Mouse (Mus musculus) neural tube, embryonic 15.5 days (tissue): ENCODE results near the gene Xkrx. TPM values are rescaled to one million over a fixed set of nuclear protein-coding genes. Genes with fewer than 3 reads are reported as not detected.
"Not testable (repeated sequence)": the region's sequence is repeated elsewhere in the genome, so short reads cannot be mapped to it uniquely, and the experiment has no call there.

ENCODE experiments used
- ATAC-seq: fragments of 200-750 bp; cut with Nextera tagmentation; 2 replicates; pipeline ENCODE4 v1.8.0; 2017; ENCODE audit warnings: mild to moderate bottlenecking, moderate TSS enrichment, moderate library complexity; ENCODE audit not compliant: low FRiP score
- H3K27ac ChIP-seq: fragments of 300-500 bp; sonication (generic); replicated peaks from 2 replicates; pipeline ENCODE4 v1.5.1; 2015; ENCODE audit warnings: mild to moderate bottlenecking, inconsistent platforms
- H3K27me3 ChIP-seq: fragments of 300-500 bp; sonication (generic); replicated peaks from 2 replicates; pipeline ENCODE4 v1.6.1; 2015; ENCODE audit warnings: inconsistent platforms
- H3K36me3 ChIP-seq: fragments of 300-500 bp; sonication (generic); 2 replicates; pipeline ENCODE4 v1.6.1; 2015; ENCODE audit warnings: inconsistent platforms
- H3K4me1 ChIP-seq: fragments of 300-500 bp; sonication (generic); 2 replicates; pipeline ENCODE4 v1.6.1; 2015; ENCODE audit warnings: inconsistent platforms
- H3K4me2 ChIP-seq: fragments of 300-500 bp; sonication (generic); 2 replicates; pipeline ENCODE4 v1.6.1; 2015; ENCODE audit warnings: inconsistent platforms, mild to moderate bottlenecking, moderate library complexity
- H3K4me3 ChIP-seq: fragments of 300-500 bp; sonication (generic); replicated peaks from 2 replicates; pipeline ENCODE4 v1.5.1; 2015; ENCODE audit warnings: mild to moderate bottlenecking, inconsistent platforms
- H3K9ac ChIP-seq: fragments of 300-500 bp; sonication (generic); replicated peaks from 2 replicates; pipeline ENCODE4 v1.6.1; 2015; ENCODE audit warnings: mild to moderate bottlenecking, inconsistent platforms
- H3K9me3 ChIP-seq: fragments of 300-500 bp; sonication (generic); replicated peaks from 2 replicates; pipeline ENCODE4 v1.6.1; 2016; ENCODE audit warnings: inconsistent platforms
- WGBS: fragments of 180-500 bp; shearing (Covaris S2); methylation state at CpG from one replicate; pipeline ENCODE4 v1.1.7; 2015; ENCODE audit warnings: mixed read lengths; 5-methylcytosine and 5-hydroxymethylcytosine counted together
- polyA plus RNA-seq: library from polyadenylated mRNA; unstranded; fragments of >200 nt; fragmentation: Nextera tagmentation; extraction: Ambion mirVana; gene quantifications from 2 replicates; pipeline ENCODE4 v1.2.1, GENCODE M21; 2015

Gene Xkrx
- polyA plus RNA-seq = 1.1 and 1.2 TPM in 2 replicates

GRCm38 (mm10) chrX:134162043-134162720, at the start of gene Xkrx:
Gene Xkrx, minus strand, starts transcription at chrX:134162076.
- Histone ChIP-seq H3K4me2 (peak within 1 kb of the TSS; percentile 61), H3K36me3 (no peaks in the 10 kb centered on the region), H3K4me3 (peak within 1 kb of the TSS; percentile 40), H3K9ac (peak within 1 kb of the TSS; percentile 26; the same call in 1 of the 2 replicates), H3K27ac (no peak within 1 kb of the TSS), H3K27me3 (peaks cover 6% of the 10 kb centered on the region; the same call in 1 of the 2 replicates), H3K9me3 (no peaks in the 10 kb centered on the region), H3K4me1 (no peaks in the 10 kb centered on the region)
- ATAC-seq = peak; percentile 47; the same call in 1 of the 2 replicates
- 38% methylated on average over 16 of the region's 16 CpGs for WGBS

GRCm38 (mm10) chrX:134211151-134211642, 49.3 kb upstream of the Xkrx start:
- WGBS = 45% methylated on average over 7 of the region's 7 CpGs

GRCm38 (mm10) chrX:134208491-134208890, 46.6 kb upstream of the Xkrx start:
- no peak overlapping the region for H3K27ac ChIP-seq
- H3K36me3 ChIP-seq = no peaks in the 10 kb centered on the region
- no peak overlapping the region for H3K4me3 ChIP-seq
- H3K27me3 ChIP-seq = no peaks in the 10 kb centered on the region
- no peak overlapping the region for H3K4me2 ChIP-seq
- no peak overlapping the region for H3K9ac ChIP-seq
- ATAC-seq = no peak
- WGBS = 85% methylated on average over 2 of the region's 2 CpGs
- H3K9me3 ChIP-seq = no peaks in the 10 kb centered on the region
- no peaks in the 10 kb centered on the region for H3K4me1 ChIP-seq

More at GRCm38 (mm10) chrX:134211151-134211642, 49.3 kb upstream of the Xkrx start:
- no peaks in the 10 kb centered on the region for H3K27me3 ChIP-seq
- no peaks in the 10 kb centered on the region for H3K36me3 ChIP-seq
- no peak for ATAC-seq
- H3K4me1 ChIP-seq = no peaks in the 10 kb centered on the region
- H3K9me3 ChIP-seq = no peaks in the 10 kb centered on the region
- no peak overlapping the region for H3K9ac ChIP-seq
- no peak overlapping the region for H3K27ac ChIP-seq
- H3K4me2 ChIP-seq = no peak overlapping the region
- no peak overlapping the region for H3K4me3 ChIP-seq

GRCm38 (mm10) chrX:134187201-134187600, 25.3 kb upstream of the Xkrx start, which contains the start of gene Arl13a:
Gene Arl13a, plus strand, starts transcription at chrX:134187501.
- H3K27me3 ChIP-seq, H3K4me1 ChIP-seq, H3K9ac ChIP-seq, H3K9me3 ChIP-seq, ATAC-seq, H3K4me2 ChIP-seq, H3K27ac ChIP-seq, H3K36me3 ChIP-seq, H3K4me3 ChIP-seq: not testable (repeated sequence)
- 94% methylated on average over 9 of the region's 9 CpGs for WGBS

- no peak overlapping the region for H3K4me2 ChIP-seq
- H3K27ac ChIP-seq = no peak overlapping the region
- H3K4me1 ChIP-seq = no peaks in the 10 kb centered on the region
- H3K4me3 ChIP-seq = no peak overlapping the region
- no peaks in the 10 kb centered on the region for H3K36me3 ChIP-seq
- ATAC-seq = no peak
- WGBS = 96% methylated on average over 1 of the region's 1 CpGs
- H3K9ac ChIP-seq = no peak overlapping the region
- H3K9me3 ChIP-seq = no peaks in the 10 kb centered on the region
- no peaks in the 10 kb centered on the region for H3K27me3 ChIP-seq
Measured at GRCm38 (mm10) chrX:134174699-134175098, 12.8 kb upstream of the Xkrx start.

GRCm38 (mm10) chrX:134170584-134170983, 8.7 kb upstream of the Xkrx start:
- H3K9ac ChIP-seq = no peak overlapping the region
- H3K4me2 ChIP-seq = no peak overlapping the region
- H3K9me3 ChIP-seq = no peaks in the 10 kb centered on the region
- H3K36me3 ChIP-seq = no peaks in the 10 kb centered on the region
- ATAC-seq = no peak
- WGBS = 94% methylated on average over 1 of the region's 1 CpGs
- H3K4me1 ChIP-seq = no peaks in the 10 kb centered on the region
- H3K4me3 ChIP-seq = no peak overlapping the region
- H3K27ac ChIP-seq = no peak overlapping the region
- H3K27me3 ChIP-seq = no peaks in the 10 kb centered on the region

GRCm38 (mm10) chrX:134163484-134163883, 1.6 kb upstream of the Xkrx start:
- Histone ChIP-seq H3K36me3 (no peaks in the 10 kb centered on the region), H3K9me3 (no peaks in the 10 kb centered on the region), H3K27me3 (peaks cover 6% of the 10 kb centered on the region; the same call in 1 of the 2 replicates), H3K27ac (no peak overlapping the region), H3K9ac (no peak overlapping the region), H3K4me1 (no peaks in the 10 kb centered on the region), H3K4me3 (no peak overlapping the region), H3K4me2 (peak overlapping the region; percentile 61)
- WGBS = 69% methylated on average over 4 of the region's 4 CpGs
- no peak for ATAC-seq

GRCm38 (mm10) chrX:134162826-134163225, 950 bp upstream of the Xkrx start:
- peak overlapping the region; percentile 61 for H3K4me2 ChIP-seq
- WGBS = 20% methylated on average over 11 of the region's 11 CpGs
- peak; percentile 35; the same call in 1 of the 2 replicates for ATAC-seq
- no peak overlapping the region for H3K27ac ChIP-seq
- peaks cover 6% of the 10 kb centered on the region; the same call in 1 of the 2 replicates for H3K27me3 ChIP-seq
- no peaks in the 10 kb centered on the region for H3K36me3 ChIP-seq
- H3K4me1 ChIP-seq = no peaks in the 10 kb centered on the region
- H3K9ac ChIP-seq = peak overlapping the region; percentile 26; the same call in 1 of the 2 replicates
- no peaks in the 10 kb centered on the region for H3K9me3 ChIP-seq
- H3K4me3 ChIP-seq = peak overlapping the region; percentile 40

GRCm38 (mm10) chrX:134160442-134160841, 1.4 kb downstream of the Xkrx start:
- ATAC-seq = no peak
- H3K36me3 ChIP-seq = no peaks in the 10 kb centered on the region
- H3K4me3 ChIP-seq = no peak overlapping the region
- H3K27me3 ChIP-seq = peaks cover 6% of the 10 kb centered on the region; the same call in 1 of the 2 replicates
- H3K4me1 ChIP-seq = no peaks in the 10 kb centered on the region
- no peak overlapping the region for H3K27ac ChIP-seq
- no peak overlapping the region for H3K9ac ChIP-seq
- no peak overlapping the region for H3K4me2 ChIP-seq
- WGBS = 85% methylated on average over 2 of the region's 2 CpGs
- H3K9me3 ChIP-seq = no peaks in the 10 kb centered on the region

- Histone ChIP-seq H3K9me3 (no peaks in the 10 kb centered on the region), H3K27ac (no peak overlapping the region), H3K4me2 (no peak overlapping the region), H3K4me1 (no peaks in the 10 kb centered on the region), H3K36me3 (no peaks in the 10 kb centered on the region), H3K27me3 (peaks cover 6% of the 10 kb centered on the region; the same call in 1 of the 2 replicates), H3K4me3 (no peak overlapping the region), H3K9ac (no peak overlapping the region)
- no peak for ATAC-seq
- 36% methylated on average over 7 of the region's 7 CpGs for WGBS
Measured at GRCm38 (mm10) chrX:134158151-134158550, 3.7 kb downstream of the Xkrx start.

GRCm38 (mm10) chrX:134141986-134142385, 19.9 kb downstream of the Xkrx start:
- Histone ChIP-seq H3K27ac (no peak overlapping the region), H3K4me2 (no peak overlapping the region), H3K36me3 (no peaks in the 10 kb centered on the region), H3K9ac (no peak overlapping the region), H3K9me3 (no peaks in the 10 kb centered on the region), H3K4me3 (no peak overlapping the region), H3K4me1 (no peaks in the 10 kb centered on the region), H3K27me3 (no peaks in the 10 kb centered on the region)
- no peak for ATAC-seq
- 92% methylated on average over 4 of the region's 4 CpGs for WGBS

- H3K36me3 ChIP-seq = no peaks in the 10 kb centered on the region
- no peak overlapping the region for H3K27ac ChIP-seq
- WGBS = 100% methylated on average over 1 of the region's 1 CpGs
- H3K4me3 ChIP-seq = no peak overlapping the region
- H3K4me2 ChIP-seq = no peak overlapping the region
- no peak overlapping the region for H3K9ac ChIP-seq
- H3K4me1 ChIP-seq = no peaks in the 10 kb centered on the region
- no peaks in the 10 kb centered on the region for H3K9me3 ChIP-seq
- no peaks in the 10 kb centered on the region for H3K27me3 ChIP-seq
- no peak for ATAC-seq
Measured at GRCm38 (mm10) chrX:134141551-134141950, 20.3 kb downstream of the Xkrx start.
